Mouse (Mus musculus) kidney, adult 11 months (tissue): Measurements from ENCODE around the gene Ndc1.
A peak's percentile ranks its signal among the peaks of the same experiment; 100 is the strongest.
"Not testable (repeated sequence)": the region's sequence is repeated elsewhere in the genome, so short reads cannot be mapped to it uniquely, and the experiment has no call there.

Experiments
- DNase-seq: peaks from one replicate; pipeline ENCODE4 v3.0.0; 2022

Ndc1 gene

GRCm38 (mm10) chr4:107367567-107368314 lies at the start of gene Ndc1:
Gene Ndc1 (plus strand): TSS chr4:107367784.
- peak; percentile 88 for DNase-seq

DNA sequence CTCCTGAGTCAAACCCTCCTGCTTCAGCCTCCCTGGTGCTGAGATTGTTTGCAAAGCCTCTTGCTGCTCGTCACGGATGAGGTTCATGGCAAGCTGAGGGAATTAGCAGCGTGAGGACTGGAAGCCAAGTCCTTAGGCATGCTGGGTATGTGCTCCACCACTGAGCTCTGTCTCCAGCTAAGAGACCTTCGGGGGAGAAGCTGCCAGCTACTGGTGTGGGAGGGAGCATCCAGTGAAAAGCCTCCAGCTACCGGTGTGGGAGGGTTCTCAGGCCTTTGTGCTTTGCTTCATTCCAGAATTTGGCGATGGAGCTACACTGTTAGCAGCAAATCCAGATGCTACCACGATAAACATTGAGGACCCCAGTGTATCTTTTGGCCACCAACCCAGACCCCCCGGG lies 48.9 kb upstream of the Ndc1 start:
- DNase-seq = no peak

- no peak for DNase-seq
These were observed 46.5 kb upstream of the Ndc1 start for GRCm38 (mm10) chr4:107321041-107321440.

- no peak for DNase-seq
These were observed 44.5 kb upstream of the Ndc1 start for GRCm38 (mm10) chr4:107323113-107323512.

- no peak for DNase-seq
These were observed 39.1 kb upstream of the Ndc1 start for GRCm38 (mm10) chr4:107328530-107328929.

DNA sequence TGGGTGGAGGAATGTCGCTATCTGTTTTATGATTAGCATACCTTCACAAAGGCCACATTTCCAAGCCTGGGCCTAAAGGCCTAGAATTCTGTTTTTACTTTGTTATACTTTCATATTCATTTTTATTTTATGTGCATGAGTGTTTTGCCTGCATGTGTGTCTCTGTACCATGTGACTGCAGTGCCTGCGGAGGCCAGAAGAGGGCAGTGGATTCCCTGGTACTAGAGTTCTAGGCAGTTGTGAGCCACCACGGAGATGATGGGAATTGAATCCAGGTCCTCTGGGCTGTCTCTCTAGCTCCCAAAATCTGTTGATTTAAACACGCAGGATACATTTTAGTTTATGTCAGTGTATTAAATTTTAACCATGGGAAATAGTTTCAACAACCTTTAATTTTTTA lies 34.1 kb upstream of the Ndc1 start:
- DNase-seq = no peak

- DNase-seq = no peak
These were observed 31.2 kb upstream of the Ndc1 start for GRCm38 (mm10) chr4:107336356-107336755.

DNA sequence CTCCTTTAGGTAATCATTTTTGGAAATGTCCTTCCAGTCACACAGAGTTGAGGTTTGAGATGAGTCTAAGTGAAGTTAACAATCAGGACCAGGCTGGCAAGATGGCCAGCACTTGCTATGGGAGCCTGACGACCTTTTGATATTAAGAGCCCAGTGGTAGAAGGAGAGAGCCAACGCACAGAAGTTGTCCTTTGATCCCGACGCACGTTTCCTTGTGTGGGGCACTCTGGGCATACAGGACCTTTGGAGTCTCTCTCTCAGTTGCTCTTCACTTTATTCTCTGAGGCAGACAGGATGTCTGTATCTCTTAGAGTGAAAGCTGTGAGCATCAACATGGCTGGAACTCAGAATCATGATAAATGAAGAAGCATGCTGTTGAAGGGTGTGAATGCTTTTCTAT lies 30.1 kb upstream of the Ndc1 start:
- DNase-seq = no peak

GRCm38 (mm10) chr4:107341354-107341753 lies 26.2 kb upstream of the Ndc1 start:
- no peak for DNase-seq

- DNase-seq = no peak
These were observed 23.0 kb upstream of the Ndc1 start for GRCm38 (mm10) chr4:107344612-107345011.

DNA sequence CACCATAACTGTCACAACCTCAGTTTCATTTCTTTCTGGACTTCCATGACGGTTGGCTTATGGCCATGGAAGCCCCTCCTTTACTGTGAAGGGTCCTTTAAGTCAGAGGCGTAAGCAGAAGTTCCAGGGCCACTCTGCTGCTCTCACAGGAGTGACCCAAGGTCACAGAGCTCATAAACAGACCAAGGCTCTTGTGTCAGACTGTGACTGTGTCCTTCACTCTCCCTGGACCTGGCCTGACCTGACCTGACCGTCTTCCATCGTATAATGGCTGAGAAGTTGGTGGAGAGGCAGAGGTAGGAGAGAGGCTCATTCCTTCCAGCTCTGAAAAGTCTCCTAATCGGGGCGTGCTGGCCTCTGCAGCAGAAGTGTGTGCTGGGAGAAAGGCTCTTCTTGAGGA lies 20.4 kb upstream of the Ndc1 start:
- DNase-seq = no peak

DNA sequence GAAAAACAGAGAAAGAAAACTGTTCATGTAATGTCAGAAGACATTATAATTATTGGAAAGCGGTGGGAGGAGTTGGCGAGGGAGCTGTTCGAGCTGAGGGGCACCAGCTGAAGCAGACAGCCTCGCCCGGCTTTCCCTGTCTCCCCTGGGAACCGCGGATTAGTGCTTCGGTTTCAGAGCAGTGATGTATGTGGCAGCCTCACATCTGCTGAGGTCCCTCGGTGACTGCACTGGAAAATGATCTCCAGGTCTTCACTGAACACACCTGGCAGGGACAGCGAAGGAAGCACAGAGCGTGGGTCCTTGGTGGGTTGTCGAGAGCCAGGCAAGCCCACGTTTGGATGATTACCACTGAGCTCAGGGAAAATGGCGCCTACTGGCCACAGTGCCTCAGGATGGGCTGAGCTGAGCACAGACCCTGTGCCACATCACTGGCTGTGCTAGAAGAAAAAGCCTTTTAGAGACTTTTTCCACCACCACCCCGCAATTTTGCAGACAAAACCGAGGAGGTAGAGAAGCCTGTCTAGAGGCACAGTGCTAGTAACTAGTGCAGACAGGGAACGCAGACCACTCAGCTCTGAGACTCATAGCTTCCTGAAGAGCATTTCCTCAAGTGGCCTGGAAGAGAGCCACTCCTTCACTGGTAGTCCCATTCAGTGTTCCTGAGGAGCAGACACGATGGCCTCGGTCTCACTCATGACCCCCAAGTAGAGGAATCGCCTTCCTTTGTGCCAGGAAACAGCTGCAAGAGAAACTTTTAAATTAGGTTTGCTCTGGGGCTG lies 18.9 kb upstream of the Ndc1 start:
- no peak for DNase-seq

- DNase-seq = peak; percentile 19
These were observed 18.1 kb upstream of the Ndc1 start for GRCm38 (mm10) chr4:107349311-107350008.

GRCm38 (mm10) chr4:107351368-107351767 lies 16.2 kb upstream of the Ndc1 start:
- DNase-seq = no peak

GRCm38 (mm10) chr4:107353612-107354011 lies 14.0 kb upstream of the Ndc1 start:
- peak; percentile 60 for DNase-seq

DNA sequence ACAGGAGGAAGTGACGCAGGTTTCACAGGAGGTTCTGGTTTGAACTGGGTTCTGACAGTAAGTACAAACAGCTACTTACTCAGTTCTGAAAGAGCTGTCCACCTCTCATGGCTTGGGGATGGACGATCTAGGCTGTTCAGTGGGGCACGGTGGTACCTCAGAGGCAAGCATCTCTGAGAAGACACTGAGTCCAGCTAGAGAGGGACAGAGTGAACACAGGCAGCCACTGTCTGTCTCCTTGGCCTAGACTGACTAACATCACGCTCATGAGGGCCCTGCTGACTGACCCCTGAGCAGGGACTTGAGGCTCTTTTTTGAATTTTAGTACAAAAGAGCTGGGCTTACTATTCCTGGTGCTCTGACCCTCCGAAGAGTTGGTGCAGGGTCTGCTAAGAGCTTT lies 13.5 kb upstream of the Ndc1 start:
- DNase-seq = no peak

- peak; percentile 35 for DNase-seq
These were observed 13.0 kb upstream of the Ndc1 start for GRCm38 (mm10) chr4:107354543-107354942.

DNA sequence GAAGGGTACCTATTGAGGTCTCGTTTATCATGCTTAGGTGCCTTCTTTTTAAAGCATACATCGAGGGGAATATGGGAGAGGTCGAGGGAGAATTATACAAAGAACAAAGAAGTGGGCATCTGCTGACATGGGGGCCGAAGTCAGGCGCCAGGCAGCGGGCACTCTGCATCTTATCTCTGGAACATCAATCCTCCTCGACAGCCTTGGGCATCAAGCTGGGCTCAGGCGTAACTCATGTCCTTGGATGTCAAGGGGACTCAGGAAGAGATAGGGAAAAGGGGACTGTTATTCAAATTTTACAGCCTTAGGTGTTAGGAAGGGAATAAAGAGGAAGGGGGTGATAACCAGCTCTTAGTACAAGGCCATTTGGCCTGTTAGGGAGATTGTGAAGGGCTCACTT lies 10.4 kb upstream of the Ndc1 start:
- DNase-seq = not testable (repeated sequence)

- DNase-seq = no peak
These were observed 9.1 kb upstream of the Ndc1 start for GRCm38 (mm10) chr4:107358460-107358859.

DNA sequence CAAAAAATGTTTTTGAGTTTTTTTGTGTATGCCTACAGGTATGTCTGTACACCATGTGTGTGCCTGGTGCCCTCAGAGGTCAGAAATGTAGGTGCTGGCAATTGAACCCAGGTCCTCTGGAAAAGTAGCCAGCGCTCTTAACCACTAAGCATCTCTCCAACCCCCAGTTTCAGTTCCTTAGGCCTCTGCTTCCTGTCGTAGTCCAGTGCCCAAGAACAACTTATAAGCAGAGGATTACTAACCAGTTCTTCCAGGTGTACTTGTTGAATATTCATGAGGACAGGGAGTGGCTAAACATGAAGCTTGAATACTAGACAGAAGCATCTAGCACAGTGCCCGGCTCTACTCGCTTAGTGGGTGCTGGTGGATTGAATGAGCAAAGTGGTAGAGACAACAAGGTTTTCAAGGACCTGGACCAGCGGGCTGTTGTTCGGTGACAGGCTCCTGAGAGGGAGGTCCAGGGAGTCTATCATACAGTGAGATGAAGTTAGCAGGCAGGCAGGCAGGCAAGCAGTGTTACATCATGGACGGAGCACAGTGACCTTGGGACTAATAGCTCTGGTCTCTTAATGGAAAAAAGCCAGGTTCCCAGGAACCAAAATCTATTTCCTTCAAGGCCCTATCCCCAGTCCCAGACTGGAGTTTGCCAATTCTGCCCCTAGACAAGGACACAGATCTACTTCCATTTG lies 7.0 kb upstream of the Ndc1 start:
- DNase-seq = peak; percentile 65

DNA sequence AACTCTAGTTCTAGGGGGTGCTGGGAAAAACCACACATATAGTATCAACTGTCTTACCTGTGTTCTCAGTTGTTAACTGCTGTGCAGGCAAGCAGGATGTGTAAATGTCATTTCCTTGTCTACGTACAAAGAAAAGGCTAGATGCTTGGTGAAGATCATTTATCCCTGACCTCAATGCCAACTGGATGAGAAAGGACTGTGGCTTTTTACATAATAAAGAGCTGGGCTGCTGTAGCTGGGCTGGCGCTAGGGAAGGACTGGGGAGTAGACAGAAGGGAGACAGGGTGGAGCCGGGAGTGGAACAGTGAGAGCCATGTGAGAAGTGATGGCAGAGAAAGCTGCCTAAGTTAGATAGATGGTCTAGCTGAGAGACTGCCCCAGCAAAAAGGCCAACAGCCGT lies 4.8 kb upstream of the Ndc1 start:
- no peak for DNase-seq

- DNase-seq = no peak
These were observed 4.0 kb upstream of the Ndc1 start for GRCm38 (mm10) chr4:107363573-107363972.

- DNase-seq = no peak
These were observed 3.4 kb upstream of the Ndc1 start for GRCm38 (mm10) chr4:107364190-107364639.
